Mouse (Mus musculus): ENCODE results near the gene S1pr5. TPM values are rescaled to one million over a fixed set of nuclear protein-coding genes. Genes with fewer than 3 reads are reported as not detected.

S1pr5 gene
- total and polyA plus RNA-seq, 2 experiments from 2014 or later, result 2.9 to 8.2 TPM

- H3K27ac ChIP-seq, result peak overlapping the region; percentile 91
- H3K27me3 ChIP-seq (ENCODE audit: insufficient read depth, low read length), result no peaks in the 10 kb centered on the region
- ATAC-seq, result no peak
- H3K4me2 ChIP-seq (ENCODE audit: low read depth, low read length), result peak overlapping the region; percentile 85
- H3K4me3 ChIP-seq (ENCODE audit: low read length), result peak overlapping the region; percentile 76
- peaks cover 4% of the 10 kb centered on the region; the same call in 1 of the 2 replicates for H3K36me3 ChIP-seq (ENCODE audit: insufficient read depth, low read length)
- no peak for TF ChIP-seq CTCF (IDR thresholded peaks at IDR 0.05; ENCODE audit: low read depth)
- 75% methylated on average over 13 of the region's 13 CpGs for WGBS
- H3K9ac ChIP-seq (replicated peaks; ENCODE audit: low read length), result peak overlapping the region; percentile 76
- H3K9me3 ChIP-seq (ENCODE audit: low read length), result no peaks in the 10 kb centered on the region
- peak; percentile 38 for DNase-seq (ENCODE audit: low spot score)
- H3K4me1 ChIP-seq (ENCODE audit: insufficient read depth, low read length), result peaks cover 18% of the 10 kb centered on the region
Measured at GRCm38 (mm10) chr9:21288404-21289336, 40.4 kb upstream of the S1pr5 start.

- Histone ChIP-seq H3K36me3 (ENCODE audit: insufficient read depth, low read length) (peaks cover 4% of the 10 kb centered on the region; the same call in 1 of the 2 replicates), H3K4me2 (ENCODE audit: low read depth, low read length) (peak within 1 kb of the TSS; percentile 85), H3K4me1 (ENCODE audit: insufficient read depth, low read length) (peaks cover 18% of the 10 kb centered on the region), H3K27ac (peak within 1 kb of the TSS; percentile 91), H3K27me3 (ENCODE audit: insufficient read depth, low read length) (no peaks in the 10 kb centered on the region), H3K9ac (replicated peaks; ENCODE audit: low read length) (peak within 1 kb of the TSS; percentile 76), H3K4me3 (ENCODE audit: low read length) (peak within 1 kb of the TSS; percentile 76), H3K9me3 (ENCODE audit: low read length) (no peaks in the 10 kb centered on the region)
- WGBS, result 1% methylated on average over 59 of the region's 59 CpGs
- DNase-seq (ENCODE audit: low spot score) (peak; percentile 99), ATAC-seq (peak; percentile 79)
- TF ChIP-seq CTCF (IDR thresholded peaks at IDR 0.05; ENCODE audit: low read depth), result peak; percentile 26
Measured at GRCm38 (mm10) chr9:21287571-21288402, 39.5 kb upstream of the S1pr5 start, which contains the start of gene Kri1. Kri1 (minus strand) TSS chr9:21287969.

GRCm38 (mm10) chr9:21286753-21287152, 38.5 kb upstream of the S1pr5 start:
- Histone ChIP-seq H3K4me3 (ENCODE audit: low read length) (peak overlapping the region; percentile 76), H3K4me2 (ENCODE audit: low read depth, low read length) (peak overlapping the region; percentile 85), H3K9ac (replicated peaks; ENCODE audit: low read length) (peak overlapping the region; percentile 76), H3K36me3 (ENCODE audit: insufficient read depth, low read length) (peaks cover 9% of the 10 kb centered on the region), H3K27ac (peak overlapping the region; percentile 91; the same call in 1 of the 2 replicates), H3K27me3 (ENCODE audit: insufficient read depth, low read length) (no peaks in the 10 kb centered on the region), H3K4me1 (ENCODE audit: insufficient read depth, low read length) (peaks cover 18% of the 10 kb centered on the region), H3K9me3 (ENCODE audit: low read length) (no peaks in the 10 kb centered on the region)
- DNase-seq (ENCODE audit: low spot score) (no peak), ATAC-seq (no peak)
- 62% methylated on average over 3 of the region's 3 CpGs for WGBS
- no peak for TF ChIP-seq CTCF (IDR thresholded peaks at IDR 0.05; ENCODE audit: low read depth)

GRCm38 (mm10) chr9:21283994-21284393, 35.8 kb upstream of the S1pr5 start:
- peaks cover 28% of the 10 kb centered on the region for H3K36me3 ChIP-seq (ENCODE audit: insufficient read depth, low read length)
- TF ChIP-seq CTCF (IDR thresholded peaks at IDR 0.05; ENCODE audit: low read depth), result no peak

GRCm38 (mm10) chr9:21283591-21283990, 35.3 kb upstream of the S1pr5 start:
- Histone ChIP-seq H3K4me1 (ENCODE audit: insufficient read depth, low read length) (peaks cover 8% of the 10 kb centered on the region), H3K4me2 (ENCODE audit: low read depth, low read length) (no peak overlapping the region), H3K9me3 (ENCODE audit: low read length) (no peaks in the 10 kb centered on the region), H3K9ac (replicated peaks; ENCODE audit: low read length) (no peak overlapping the region), H3K27ac (no peak overlapping the region), H3K4me3 (ENCODE audit: low read length) (no peak overlapping the region), H3K27me3 (ENCODE audit: insufficient read depth, low read length) (no peaks in the 10 kb centered on the region), H3K36me3 (ENCODE audit: insufficient read depth, low read length) (peaks cover 28% of the 10 kb centered on the region)
- DNase-seq (ENCODE audit: low spot score), result no peak
- 90% methylated on average over 5 of the region's 5 CpGs for WGBS
- ATAC-seq, result no peak
- peak; percentile 30; the same call in 1 of the 2 replicates for TF ChIP-seq CTCF (IDR thresholded peaks at IDR 0.05; ENCODE audit: low read depth)

More at GRCm38 (mm10) chr9:21283994-21284393, 35.8 kb upstream of the S1pr5 start:
- H3K9me3 ChIP-seq (ENCODE audit: low read length), result no peaks in the 10 kb centered on the region
- no peaks in the 10 kb centered on the region for H3K27me3 ChIP-seq (ENCODE audit: insufficient read depth, low read length)
- ATAC-seq (no peak), DNase-seq (ENCODE audit: low spot score) (no peak)
- peaks cover 11% of the 10 kb centered on the region for H3K4me1 ChIP-seq (ENCODE audit: insufficient read depth, low read length)
- H3K27ac ChIP-seq, result no peak overlapping the region
- H3K4me3 ChIP-seq (ENCODE audit: low read length), result no peak overlapping the region
- H3K4me2 ChIP-seq (ENCODE audit: low read depth, low read length), result no peak overlapping the region
- H3K9ac ChIP-seq (replicated peaks; ENCODE audit: low read length), result no peak overlapping the region
- 89% methylated on average over 3 of the region's 3 CpGs for WGBS

GRCm38 (mm10) chr9:21277776-21278175, 29.5 kb upstream of the S1pr5 start:
- 91% methylated on average over 5 of the region's 5 CpGs for WGBS
- no peak for TF ChIP-seq CTCF (IDR thresholded peaks at IDR 0.05; ENCODE audit: low read depth)

More at GRCm38 (mm10) chr9:21277776-21278175, 29.5 kb upstream of the S1pr5 start:
- Histone ChIP-seq H3K27ac (no peak overlapping the region), H3K4me3 (ENCODE audit: low read length) (no peak overlapping the region), H3K4me1 (ENCODE audit: insufficient read depth, low read length) (no peaks in the 10 kb centered on the region), H3K9me3 (ENCODE audit: low read length) (no peaks in the 10 kb centered on the region), H3K9ac (replicated peaks; ENCODE audit: low read length) (no peak overlapping the region), H3K4me2 (ENCODE audit: low read depth, low read length) (no peak overlapping the region), H3K36me3 (ENCODE audit: insufficient read depth, low read length) (peaks cover 66% of the 10 kb centered on the region), H3K27me3 (ENCODE audit: insufficient read depth, low read length) (no peaks in the 10 kb centered on the region)
- ATAC-seq (no peak), DNase-seq (ENCODE audit: low spot score) (no peak)
